Mouse (Mus musculus) heart, adult 9 months (tissue): Measurements from ENCODE around the gene Stk4.

Experiments used
- DNase-seq, 2 experiments: peaks; one replicate each; pipeline ENCODE4 v3.0.0; 2022; ENCODE audit warnings: low spot score in 2 of 2

Stk4 gene

GRCm38 (mm10) chr2:164173394-164173793 is 103.3 kb downstream of the Stk4 start:
- DNase-seq = no peak

GRCm38 (mm10) chr2:164174649-164175395 is 104.7 kb downstream of the Stk4 start:
- no peak for DNase-seq

GRCm38 (mm10) chr2:164175850-164176249 is 105.7 kb downstream of the Stk4 start:
- DNase-seq = no peak

- no peak for DNase-seq
Measured at GRCm38 (mm10) chr2:164177831-164178230, 107.7 kb downstream of the Stk4 start.

- peak in 1 of 2 experiments; percentile 4 for DNase-seq
Measured at GRCm38 (mm10) chr2:164180124-164180523, 110.0 kb downstream of the Stk4 start.

GRCm38 (mm10) chr2:164180770-164181169 is 110.6 kb downstream of the Stk4 start:
- no peak for DNase-seq

- DNase-seq = no peak
Measured at GRCm38 (mm10) chr2:164182692-164183255, 112.7 kb downstream of the Stk4 start, which contains the start of gene Wfdc5. Gene Wfdc5 (minus strand): TSS chr2:164182742.

GRCm38 (mm10) chr2:164183340-164183739 is 113.2 kb downstream of the Stk4 start:
- no peak for DNase-seq

- DNase-seq = peak in 1 of 2 experiments; percentile 8
Measured at GRCm38 (mm10) chr2:164184145-164184719, 114.1 kb downstream of the Stk4 start.

GRCm38 (mm10) chr2:164188722-164189121 is 118.6 kb downstream of the Stk4 start:
- no peak for DNase-seq

GRCm38 (mm10) chr2:164190576-164190975 is 120.5 kb downstream of the Stk4 start, which contains the start of gene Wfdc12:
Gene Wfdc12 (minus strand): TSS chr2:164190608.
- no peak for DNase-seq

- no peak for DNase-seq
Measured at GRCm38 (mm10) chr2:164192279-164192678, 122.2 kb downstream of the Stk4 start.

- DNase-seq = no peak
Measured at GRCm38 (mm10) chr2:164194959-164195630, 125.0 kb downstream of the Stk4 start.

GRCm38 (mm10) chr2:164195971-164196699 is 126.0 kb downstream of the Stk4 start:
- DNase-seq = no peak

GRCm38 (mm10) chr2:164196700-164196990 is 126.5 kb downstream of the Stk4 start:
- DNase-seq = no peak

GRCm38 (mm10) chr2:164199626-164200327 is 129.7 kb downstream of the Stk4 start, which contains the start of gene Wfdc15a:
Gene Wfdc15a (minus strand): TSS chr2:164200130.
- DNase-seq = no peak
